Mouse (Mus musculus) Patski (cell line): ENCODE measurements at regions not wholly inside any gene's neighbourhood (a gene's known extent, or its start where the extent isn't known, plus 50 kb on each side); places are given as distances from the start of the nearest gene placed in this dataset.

ENCODE experiments used
- ATAC-seq: fragments of 100-300 bp; one replicate; pipeline ENCODE4 v1.8.0; 2021
- CTCF ChIA-PET: fragments of 350-600 bp; sonication (Branson Sonifier 250); formaldehyde crosslinking; loops from one replicate; lab custom pipeline; 2022; ENCODE audit warnings: inconsistent platforms; lab: Charles Lee
- POLR2A ChIA-PET: fragments of 350-600 bp; sonication (Branson Sonifier 250); formaldehyde crosslinking; loops from one replicate; lab custom pipeline; 2022; ENCODE audit warnings: antibody characterized with exemption, inconsistent platforms; lab: Charles Lee
- DNase-seq: peaks from one replicate; pipeline ENCODE4 v3.0.0-alpha.2; 2011; ENCODE audit warnings: low read depth, low spot score
- H3K27me3 ChIP-seq: fragments of 371-371 bp; one replicate; pipeline ENCODE4 v1.5.1; 2021
- CTCF ChIP-seq: fragments of 100-300 bp; IDR thresholded peaks from one replicate; pipeline ENCODE4 v1.5.1; 2021
- in situ Hi-C: fragments of 300-500 bp; cut with MboI; formaldehyde crosslinking; loops from 3 replicates; pipeline ENCODE4 v1.11.1; 2018; ENCODE audit warnings: low pct_unique_long_range_greater_than_20kb, mixed read lengths

DNA sequence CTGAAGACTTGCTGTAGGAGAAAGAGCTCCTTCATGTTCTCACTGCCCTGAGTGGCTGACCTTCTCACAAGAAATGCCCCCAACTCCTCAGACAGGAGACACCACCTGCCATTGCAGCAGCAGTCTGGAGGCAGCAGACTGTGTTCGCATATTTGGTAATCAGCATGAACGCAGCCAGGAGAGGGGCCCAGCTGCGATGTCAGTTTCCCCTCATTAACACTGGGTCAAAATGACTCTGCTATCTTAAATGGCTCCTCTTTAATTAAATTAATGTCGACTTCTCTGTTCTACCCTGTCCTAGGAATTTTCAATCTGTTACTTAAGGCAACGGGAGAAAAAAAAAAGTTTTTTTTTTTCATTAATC lies 100.9 kb upstream of the Samsn1 start:
- in situ Hi-C loops, result loop anchor here (10.0 kb wide), 1 partner anchor 348 kb away; no protein-coding TSS in a partner anchor
- DNase-seq (no peak), ATAC-seq (no peak)
- no peak for TF ChIP-seq CTCF
- H3K27me3 ChIP-seq, result no peaks in the 10 kb centered on the region
- POLR2A ChIA-PET, result interaction anchor here (0.6 kb wide), 1 partner anchor 646 kb away, joined by 3 read pairs; no protein-coding TSS in a partner anchor
- CTCF ChIA-PET, result no interaction called here

DNA sequence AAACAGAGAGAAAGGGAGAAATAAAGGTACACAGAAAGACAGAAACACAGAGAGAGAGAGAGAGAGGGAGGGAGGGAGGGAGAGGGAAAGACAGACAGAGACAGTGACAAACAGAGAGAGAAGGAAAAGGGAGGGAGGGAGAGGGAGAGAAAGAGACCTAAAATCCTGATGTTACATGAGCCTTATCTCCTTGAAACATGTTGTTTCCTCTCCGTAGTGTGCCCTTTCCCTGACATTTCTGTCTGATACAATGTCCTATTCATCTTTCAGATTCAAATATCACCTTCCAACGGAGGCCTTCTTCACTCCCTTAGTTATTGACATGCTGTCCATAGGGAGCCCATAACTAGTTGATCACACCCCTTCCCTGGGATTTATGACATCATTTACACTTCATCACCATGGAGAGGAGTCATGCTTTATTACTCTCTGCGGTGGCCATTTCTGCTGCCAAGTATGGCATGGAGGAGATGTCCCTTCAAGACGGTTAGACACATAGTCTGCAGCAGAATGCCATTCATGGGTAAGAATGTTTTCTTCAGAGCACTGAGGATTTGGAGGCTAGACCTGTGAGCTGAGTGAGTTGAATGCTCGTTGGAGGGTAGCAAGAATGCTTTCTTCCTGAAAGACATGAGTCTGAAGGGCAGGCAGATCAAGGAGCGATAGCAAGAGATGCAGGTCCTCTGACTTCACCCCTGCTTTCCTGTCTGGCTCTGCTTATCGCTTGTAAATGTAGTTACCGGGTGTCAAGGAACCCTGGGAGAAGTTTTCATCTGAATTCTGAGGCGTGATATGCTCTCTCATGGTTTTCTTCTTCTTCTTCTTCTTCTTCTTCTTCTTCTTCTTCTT lies 100.3 kb upstream of the Samsn1 start:
- no peaks in the 10 kb centered on the region for H3K27me3 ChIP-seq
- CTCF ChIA-PET, result no interaction called here
- in situ Hi-C loops, result loop anchor here (10.0 kb wide), 1 partner anchor 348 kb away; no protein-coding TSS in a partner anchor
- POLR2A ChIA-PET, result no interaction called here
- no peak for DNase-seq
- no peak for TF ChIP-seq CTCF
- ATAC-seq, result no peak

DNA sequence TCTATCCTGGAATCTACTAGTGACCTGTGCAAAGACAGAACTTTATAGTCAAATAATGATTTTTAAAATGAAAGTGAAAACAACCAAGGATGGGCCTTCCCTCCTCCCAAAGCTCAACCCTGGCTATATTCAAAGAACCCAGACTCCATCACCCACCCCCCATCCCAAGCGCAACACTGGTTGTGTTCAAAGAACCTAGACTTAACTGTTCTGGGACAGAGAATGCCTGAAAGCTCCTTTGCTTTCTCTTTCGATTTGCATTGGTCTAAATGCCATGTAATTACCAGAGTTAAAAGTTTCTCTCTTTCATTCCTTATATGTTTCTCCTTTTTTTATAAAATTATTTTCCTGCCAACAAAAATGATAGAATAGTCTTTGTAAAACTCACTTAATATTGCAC lies 98.6 kb upstream of the Samsn1 start:
- CTCF ChIA-PET, result no interaction called here
- no peak for ATAC-seq
- DNase-seq, result no peak
- no peaks in the 10 kb centered on the region for H3K27me3 ChIP-seq
- in situ Hi-C loops, result loop anchor here (10.0 kb wide), 1 partner anchor 346 kb away; no protein-coding TSS in a partner anchor
- no peak for TF ChIP-seq CTCF
- POLR2A ChIA-PET, result no interaction called here

DNA sequence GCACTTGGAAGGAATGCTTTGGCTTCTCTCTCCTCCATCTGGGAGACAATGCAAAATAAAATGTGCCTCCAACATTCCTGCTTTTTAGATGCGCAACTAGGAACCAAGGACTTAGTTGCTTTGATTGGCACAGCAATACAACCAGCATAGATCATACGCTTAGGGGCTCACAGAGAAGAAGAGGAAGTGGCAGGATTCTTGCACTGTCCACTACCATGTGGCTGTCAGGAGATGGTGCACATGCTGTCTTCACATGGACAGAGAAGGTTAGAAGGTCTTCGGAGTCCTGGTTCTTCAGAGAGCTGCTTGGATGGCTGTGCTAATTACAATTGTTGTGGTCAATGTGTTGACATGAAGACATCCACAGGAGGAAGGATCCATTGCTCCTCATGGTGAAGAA lies 88.3 kb upstream of the Samsn1 start:
- DNase-seq (no peak), ATAC-seq (no peak)
- ChIA-PET CTCF (interaction anchor here (0.8 kb wide), 1 partner anchor 16 kb away, joined by 3 read pairs; no protein-coding TSS in a partner anchor), POLR2A (no interaction called here)
- no peak for TF ChIP-seq CTCF
- in situ Hi-C loops, result no loop called here
- H3K27me3 ChIP-seq, result peaks cover 7% of the 10 kb centered on the region

DNA sequence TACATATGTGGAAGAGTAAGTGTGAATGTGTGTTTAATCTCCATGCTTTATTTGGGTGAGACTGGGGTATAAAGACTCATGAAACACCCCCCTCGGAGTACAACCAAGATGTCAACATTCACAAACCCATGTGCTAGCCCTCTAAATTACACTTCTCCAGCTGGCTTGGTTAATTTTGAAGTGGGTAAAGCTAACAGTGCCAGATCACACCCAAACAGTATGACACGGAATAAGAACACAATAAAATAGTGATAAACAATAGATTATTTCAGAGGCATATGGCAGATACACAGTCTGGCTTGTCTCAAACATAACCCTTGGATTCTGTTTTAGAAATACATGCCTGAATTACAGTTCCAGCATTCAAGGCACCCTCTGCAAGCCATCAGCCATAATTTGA lies 86.4 kb upstream of the Samsn1 start:
- DNase-seq, result no peak
- in situ Hi-C loops, result no loop called here

DNA sequence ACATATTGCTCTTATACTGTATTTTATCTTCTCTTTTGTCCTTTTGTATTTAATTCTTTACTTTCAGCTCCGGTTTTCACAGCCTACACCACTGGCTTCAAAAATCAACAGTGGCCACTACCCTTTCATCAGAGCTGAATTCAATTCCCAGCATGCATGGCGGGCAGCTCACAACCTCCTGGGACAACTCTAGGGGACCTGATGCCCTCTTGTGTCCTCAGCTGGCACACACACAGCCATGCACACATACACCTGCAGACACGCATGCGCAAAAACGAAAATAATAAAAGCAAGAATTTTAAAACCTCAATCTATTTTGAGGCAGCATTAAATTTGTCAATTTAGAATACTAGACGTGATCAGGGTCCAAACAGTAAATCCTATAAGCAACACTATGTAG lies 82.6 kb upstream of the Samsn1 start:
- ATAC-seq (no peak), DNase-seq (no peak)
- H3K27me3 ChIP-seq, result peaks cover 7% of the 10 kb centered on the region
- in situ Hi-C loops, result no loop called here
- no peak for TF ChIP-seq CTCF
- ChIA-PET POLR2A (no interaction called here), CTCF (interaction anchor here (1.1 kb wide), 1 partner anchor 25 kb away, joined by 3 read pairs; no protein-coding TSS in a partner anchor)

More for the DNA sequence above, 86.4 kb upstream of the Samsn1 start:
- no peak for ATAC-seq
- ChIA-PET POLR2A (no interaction called here), CTCF (no interaction called here)
- no peak for TF ChIP-seq CTCF
- peaks cover 7% of the 10 kb centered on the region for H3K27me3 ChIP-seq

DNA sequence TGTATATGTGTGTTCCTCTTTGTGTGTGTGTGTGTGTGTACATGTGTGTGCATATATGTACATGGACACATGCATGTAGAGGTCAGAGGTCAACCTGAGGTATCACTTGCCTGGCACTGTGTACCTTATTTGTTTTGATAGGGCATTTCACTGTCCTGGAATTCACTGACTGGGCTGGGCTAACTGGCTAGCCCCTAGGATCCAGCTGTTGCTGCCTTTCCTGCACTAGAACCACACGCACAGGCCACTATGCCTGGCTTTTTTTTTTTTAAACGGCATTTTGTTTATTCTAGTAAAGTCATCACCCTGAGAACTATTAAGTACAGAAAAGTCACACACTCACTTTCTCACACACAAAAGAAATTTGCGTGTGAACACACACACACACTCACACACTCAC lies 79.7 kb upstream of the Samsn1 start:
- TF ChIP-seq CTCF, result no peak
- CTCF ChIA-PET, result no interaction called here
- DNase-seq (no peak), ATAC-seq (no peak)
- H3K27me3 ChIP-seq, result peaks cover 3% of the 10 kb centered on the region
- POLR2A ChIA-PET, result no interaction called here
- in situ Hi-C loops, result no loop called here

DNA sequence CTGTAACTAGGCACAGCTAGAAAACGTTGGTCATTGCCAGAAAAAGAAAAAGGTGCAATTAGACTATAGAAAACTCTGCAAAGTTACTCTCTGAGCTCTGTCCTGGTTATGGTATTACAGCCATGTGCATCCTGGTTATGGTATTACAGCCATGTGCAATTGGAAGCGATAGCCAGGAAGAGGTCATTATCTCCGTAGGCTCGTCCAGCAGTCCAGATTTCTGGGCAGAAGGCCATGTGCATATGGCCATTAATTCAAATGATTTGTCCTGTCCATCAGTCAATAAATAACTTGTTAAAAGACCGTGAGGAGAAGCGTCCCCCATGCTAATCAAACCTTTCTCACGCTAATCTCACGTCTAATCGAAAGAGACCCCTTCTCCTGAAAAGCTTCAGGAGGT lies 75.7 kb upstream of the Samsn1 start:
- ATAC-seq, result no peak
- in situ Hi-C loops, result no loop called here

DNA sequence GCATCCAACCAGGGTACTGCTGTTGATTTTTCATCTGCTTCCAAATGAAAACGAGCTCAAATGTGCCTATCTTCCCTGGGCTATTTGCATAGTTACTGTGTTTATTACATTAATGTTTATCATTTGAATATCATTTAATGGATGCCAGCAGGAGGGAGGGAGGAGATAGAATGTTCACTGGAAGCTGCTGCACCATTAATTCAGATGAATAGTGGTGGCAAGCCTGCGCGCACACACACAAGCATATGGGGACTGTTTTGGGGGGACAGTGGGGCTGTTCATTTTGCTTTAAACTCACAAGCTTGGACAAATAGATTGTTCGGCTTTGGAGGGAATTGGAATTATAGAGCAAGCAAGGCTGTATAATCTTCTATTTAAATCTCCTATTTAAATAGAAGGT lies 74.3 kb upstream of the Samsn1 start:
- in situ Hi-C loops, result no loop called here
- CTCF ChIA-PET, result interaction anchor here (1.2 kb wide), 2 partner anchors 325 to 626 kb away, joined by 3 read pairs; no protein-coding TSS in a partner anchor
- no peak for ATAC-seq
- TF ChIP-seq CTCF, result no peak
- H3K27me3 ChIP-seq, result peaks cover 8% of the 10 kb centered on the region
- POLR2A ChIA-PET, result no interaction called here
- DNase-seq, result no peak

More for the DNA sequence above, 75.7 kb upstream of the Samsn1 start:
- CTCF ChIA-PET, result no interaction called here
- DNase-seq, result no peak
- POLR2A ChIA-PET, result no interaction called here
- peaks cover 8% of the 10 kb centered on the region for H3K27me3 ChIP-seq
- TF ChIP-seq CTCF, result no peak

DNA sequence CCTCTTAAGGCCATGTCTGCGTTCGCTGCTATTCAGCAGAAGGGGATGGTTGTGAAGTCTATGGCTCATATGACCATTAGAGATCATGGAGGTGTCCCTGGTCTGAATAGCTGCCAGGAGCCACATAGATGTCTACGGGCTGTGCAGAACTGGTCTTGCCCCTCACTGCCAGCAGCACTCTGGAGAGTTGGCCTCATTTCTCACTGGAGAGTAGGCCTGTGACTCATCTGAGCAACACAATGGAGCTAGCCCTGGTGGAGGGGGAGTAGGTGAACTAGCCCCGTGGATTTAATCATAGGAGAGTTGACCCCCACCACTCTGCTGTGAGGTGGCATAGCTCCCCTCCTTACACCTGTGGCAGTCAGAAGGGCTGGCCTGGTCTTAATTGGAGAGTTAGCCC lies 63.3 kb upstream of the Samsn1 start:
- ChIA-PET CTCF (no interaction called here), POLR2A (no interaction called here)
- no peak for TF ChIP-seq CTCF
- no peak for DNase-seq
- ATAC-seq, result no peak
- in situ Hi-C loops, result no loop called here
- H3K27me3 ChIP-seq, result peaks cover 5% of the 10 kb centered on the region

DNA sequence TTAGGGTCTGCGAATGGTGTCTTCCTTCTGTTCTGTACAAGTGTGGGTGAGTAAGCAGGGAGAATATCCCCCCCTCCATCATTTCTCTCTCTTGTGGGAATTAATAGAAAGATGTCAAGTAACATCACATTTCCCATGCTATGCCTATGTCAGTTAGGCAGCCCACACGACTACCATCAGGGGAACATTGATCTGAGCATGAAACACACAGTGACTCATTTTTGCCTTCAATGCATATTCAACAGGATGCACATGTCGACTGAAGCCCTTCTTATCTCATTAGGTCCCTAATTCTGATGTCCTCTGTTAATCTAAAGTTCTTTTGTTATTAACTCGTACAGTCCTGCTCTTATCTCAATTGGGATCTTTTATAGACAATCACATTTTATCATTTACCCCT lies 60.4 kb upstream of the Samsn1 start:
- no peak for TF ChIP-seq CTCF
- in situ Hi-C loops, result no loop called here
- H3K27me3 ChIP-seq, result peaks cover 5% of the 10 kb centered on the region
- POLR2A ChIA-PET, result no interaction called here
- CTCF ChIA-PET, result no interaction called here
- DNase-seq (no peak), ATAC-seq (no peak)
